Mouse (Mus musculus): ENCODE results near the gene Xpc.

Gene Xpc

DNA sequence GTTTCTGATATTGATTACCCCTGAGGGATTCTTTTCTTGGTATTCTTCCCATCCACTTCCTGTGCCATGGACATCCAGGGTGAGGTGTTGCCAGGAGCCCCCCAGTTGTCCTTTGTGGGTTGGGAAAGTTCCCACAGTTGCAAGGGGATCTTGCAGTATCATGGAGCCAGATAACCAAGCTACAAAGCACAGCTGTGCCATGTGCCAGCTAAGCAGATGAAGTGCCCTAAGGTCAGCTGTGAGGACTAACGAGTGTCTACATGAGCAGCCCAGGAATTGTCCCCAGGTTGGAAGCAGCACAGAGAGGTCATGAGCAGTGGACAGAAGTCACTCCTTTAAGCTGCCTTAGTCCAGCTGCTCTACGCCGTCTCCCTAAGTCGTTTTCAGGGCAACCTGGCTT lies 9.9 kb upstream of the Xpc start:
- DNase-seq (ENCODE audit: low read depth, low spot score) = no peak

GRCm38 (mm10) chr6:91522816-91523215 lies 7.1 kb upstream of the Xpc start:
- DNase-seq (ENCODE audit: low read depth, low spot score) = no peak

- no peak for DNase-seq (ENCODE audit: low read depth, low spot score)
Observed at GRCm38 (mm10) chr6:91518454-91519020, 2.8 kb upstream of the Xpc start.

DNA sequence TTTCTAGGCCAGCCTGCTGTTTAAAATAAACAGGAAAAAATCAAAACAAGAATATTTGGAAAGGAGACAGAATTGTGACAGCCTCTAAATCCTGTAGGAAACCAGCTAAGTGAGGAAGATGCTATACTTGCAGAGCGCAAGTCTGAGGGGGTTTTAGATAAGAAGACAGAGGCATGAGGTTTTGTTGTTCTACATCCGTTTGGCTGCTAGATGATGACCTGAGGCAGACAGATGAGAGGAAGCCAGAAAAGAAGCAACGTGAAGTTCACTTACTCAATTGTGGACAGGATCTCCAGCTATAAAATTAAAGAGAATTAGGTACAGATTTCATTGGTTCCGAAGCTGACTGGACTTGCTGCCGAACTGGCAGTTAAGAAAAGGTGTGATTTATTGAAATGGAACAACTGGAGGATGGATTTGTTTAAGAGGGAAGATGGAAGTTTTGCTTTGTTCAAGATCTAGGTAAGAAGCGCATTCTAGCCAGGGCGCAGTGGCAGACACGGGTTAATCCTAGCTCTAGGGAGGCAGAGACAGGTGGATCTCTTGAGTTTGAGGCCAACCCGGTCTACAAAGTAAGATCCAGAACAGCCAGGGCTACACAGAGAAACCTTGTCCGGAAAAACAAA lies 838 bp downstream of the Xpc start:
- DNase-seq (ENCODE audit: low read depth, low spot score) = peak; percentile 32

DNA sequence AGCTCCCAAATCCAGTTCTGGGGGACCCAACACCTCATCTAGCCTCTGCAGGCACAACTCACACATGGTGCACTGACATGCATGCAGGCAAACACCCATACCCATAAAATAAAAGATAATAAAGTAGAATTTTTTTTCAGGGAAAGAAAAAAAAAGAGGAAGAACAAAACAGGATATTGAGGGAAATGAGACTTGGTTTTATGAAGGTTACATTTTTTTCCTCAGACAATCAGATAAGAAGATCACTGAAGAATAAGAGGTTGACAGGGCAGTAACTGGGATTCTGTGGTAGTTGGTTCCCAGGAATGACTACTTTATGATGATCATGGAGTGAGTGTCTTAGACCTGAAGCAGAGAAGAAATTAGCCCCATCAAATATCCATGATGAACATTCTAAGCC lies 1.6 kb downstream of the Xpc start:
- DNase-seq (ENCODE audit: low read depth, low spot score) = no peak

GRCm38 (mm10) chr6:91510211-91510610 lies 5.5 kb downstream of the Xpc start:
- DNase-seq (ENCODE audit: low read depth, low spot score) = peak; percentile 34

- peak; percentile 64 for DNase-seq (ENCODE audit: low read depth, low spot score)
Observed at GRCm38 (mm10) chr6:91509326-91509725, 6.4 kb downstream of the Xpc start.

DNA sequence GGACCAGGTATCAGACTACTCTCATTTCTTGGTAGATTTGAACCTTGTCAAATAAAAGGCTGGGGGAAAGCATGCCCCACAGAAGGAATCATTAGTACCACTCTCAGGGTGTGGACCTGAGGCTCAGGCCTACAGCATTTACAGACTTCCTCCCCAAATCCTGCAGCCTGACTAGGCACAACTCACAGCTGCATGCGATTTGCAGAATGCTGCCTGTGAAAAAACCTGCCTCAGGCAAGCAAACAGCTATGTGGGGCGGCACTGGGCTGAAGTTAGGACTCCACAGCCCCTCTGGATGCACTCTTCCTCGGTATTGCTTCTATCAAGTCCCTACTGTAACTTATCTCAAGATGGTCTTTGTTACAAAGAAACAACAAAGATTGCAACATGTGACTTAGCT lies 7.6 kb downstream of the Xpc start:
- DNase-seq (ENCODE audit: low read depth, low spot score) = no peak

DNA sequence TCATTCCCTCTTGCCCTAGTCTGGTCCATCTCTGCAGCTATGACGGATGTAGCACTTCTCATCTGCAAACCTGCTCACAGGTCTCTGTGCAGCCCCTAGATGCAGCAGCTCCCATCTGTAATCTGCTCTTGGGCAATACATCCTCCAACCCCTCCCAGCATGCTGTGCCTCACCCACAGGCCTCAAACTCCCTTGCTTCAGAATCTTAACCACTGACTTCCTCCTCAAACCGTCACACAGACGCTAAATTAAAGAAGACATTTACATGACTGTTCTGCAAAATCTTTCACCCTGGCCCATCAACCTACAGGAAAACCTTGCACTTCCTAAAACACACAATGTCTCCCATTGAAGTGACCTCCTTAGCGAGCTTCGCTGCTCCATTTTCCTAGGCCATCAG lies 9.7 kb downstream of the Xpc start:
- DNase-seq (ENCODE audit: low read depth, low spot score) = peak; percentile 51

- DNase-seq (ENCODE audit: low read depth, low spot score) = no peak
Observed at GRCm38 (mm10) chr6:91503302-91503701, 12.4 kb downstream of the Xpc start.

- DNase-seq (ENCODE audit: low read depth, low spot score) = no peak
Observed at GRCm38 (mm10) chr6:91494526-91494925, 21.2 kb downstream of the Xpc start.

DNA sequence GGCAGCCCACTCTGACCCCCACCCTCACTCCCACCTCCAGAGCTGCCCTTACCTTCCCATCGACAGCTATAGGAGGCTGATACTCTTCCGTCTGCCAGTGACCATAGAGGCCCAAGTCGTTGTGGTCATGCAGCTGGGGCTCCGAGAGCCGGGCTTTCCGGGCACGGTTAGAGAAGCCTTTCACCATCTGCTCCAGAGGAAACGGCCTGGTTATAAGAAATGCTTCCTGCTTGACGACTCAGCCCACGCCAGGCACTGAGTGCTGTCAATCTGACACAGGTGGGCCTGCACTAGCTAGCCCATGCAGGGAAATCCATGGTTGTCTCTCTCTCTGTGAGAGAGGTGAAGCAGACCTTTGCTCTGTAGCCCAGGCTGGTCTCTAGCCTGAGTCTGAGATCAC lies 22.6 kb downstream of the Xpc start:
- DNase-seq (ENCODE audit: low read depth, low spot score) = no peak

DNA sequence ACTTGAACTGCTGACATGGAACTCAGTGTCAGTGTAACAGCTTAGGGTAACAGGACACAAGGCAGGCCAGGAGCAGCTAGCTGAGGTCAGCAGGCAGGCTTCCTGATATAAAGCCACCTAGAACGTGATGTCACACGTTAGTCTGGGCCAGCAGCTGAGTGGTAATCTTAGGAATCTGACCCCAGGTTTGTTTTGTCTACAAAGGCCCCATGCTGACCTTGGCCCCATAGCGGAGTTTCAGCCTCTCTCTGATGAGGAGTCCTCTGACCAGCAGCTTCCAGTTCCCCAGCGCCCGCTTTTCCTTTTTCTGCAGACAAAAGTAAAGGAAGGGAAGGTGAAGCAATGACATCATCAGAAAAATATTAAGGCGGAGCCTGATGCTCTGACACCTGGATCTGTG lies 24.7 kb downstream of the Xpc start:
- no peak for DNase-seq (ENCODE audit: low read depth, low spot score)

DNA sequence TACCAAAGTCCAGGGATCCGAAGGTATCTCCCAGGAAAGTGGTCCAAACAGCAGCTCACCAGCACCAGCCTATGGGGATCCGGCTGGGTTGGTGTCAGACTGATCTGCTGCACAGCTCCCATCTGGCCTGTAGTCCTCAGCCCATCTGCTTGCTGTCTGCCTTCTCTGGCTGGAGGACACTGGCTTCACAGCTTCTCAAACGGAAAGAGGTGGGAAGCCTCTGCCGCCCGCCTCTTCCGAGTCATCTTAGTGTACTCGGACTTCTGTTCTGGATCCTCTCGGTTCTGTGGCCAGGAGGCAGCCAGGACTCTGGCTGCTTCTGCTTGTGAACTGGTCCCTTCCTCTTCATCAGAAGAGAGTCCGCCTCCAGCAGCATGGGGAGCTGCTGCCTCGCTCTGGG lies 25.8 kb downstream of the Xpc start:
- no peak for DNase-seq (ENCODE audit: low read depth, low spot score)

DNA sequence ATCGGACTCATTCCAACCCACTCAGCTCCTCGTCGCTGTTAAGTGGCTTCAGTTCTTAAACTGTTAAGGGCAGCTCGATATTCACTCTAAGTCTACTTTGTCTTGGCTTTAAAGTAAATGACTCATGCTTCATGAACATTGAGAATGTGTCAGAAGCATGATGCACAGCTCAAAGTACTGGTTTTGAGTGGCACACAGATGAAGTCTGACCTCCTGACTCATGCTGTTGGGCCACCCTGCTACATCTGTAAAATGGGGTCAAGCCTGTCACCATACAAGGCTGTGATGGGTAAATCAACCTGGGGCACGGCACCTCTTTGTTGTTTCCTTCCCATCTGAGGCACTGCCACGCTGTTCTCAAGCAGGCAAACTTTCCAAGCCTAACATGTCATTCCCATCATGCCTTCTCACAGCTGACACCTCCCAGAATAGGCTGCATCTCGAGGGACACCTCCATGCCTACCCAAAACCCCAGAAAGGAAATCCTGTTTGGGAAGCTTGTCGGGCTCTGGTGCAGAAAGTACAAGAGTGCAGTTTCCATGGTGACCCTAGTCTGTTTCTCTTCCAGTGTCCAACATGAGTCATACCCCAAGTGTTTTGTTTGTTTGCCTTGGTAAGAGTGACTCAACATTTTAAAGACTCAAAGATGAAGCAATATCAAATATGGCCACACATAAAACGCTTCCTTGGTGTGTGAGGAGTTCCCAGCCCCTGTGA lies 27.0 kb downstream of the Xpc start:
- peak; percentile 23 for DNase-seq (ENCODE audit: low read depth, low spot score)

DNA sequence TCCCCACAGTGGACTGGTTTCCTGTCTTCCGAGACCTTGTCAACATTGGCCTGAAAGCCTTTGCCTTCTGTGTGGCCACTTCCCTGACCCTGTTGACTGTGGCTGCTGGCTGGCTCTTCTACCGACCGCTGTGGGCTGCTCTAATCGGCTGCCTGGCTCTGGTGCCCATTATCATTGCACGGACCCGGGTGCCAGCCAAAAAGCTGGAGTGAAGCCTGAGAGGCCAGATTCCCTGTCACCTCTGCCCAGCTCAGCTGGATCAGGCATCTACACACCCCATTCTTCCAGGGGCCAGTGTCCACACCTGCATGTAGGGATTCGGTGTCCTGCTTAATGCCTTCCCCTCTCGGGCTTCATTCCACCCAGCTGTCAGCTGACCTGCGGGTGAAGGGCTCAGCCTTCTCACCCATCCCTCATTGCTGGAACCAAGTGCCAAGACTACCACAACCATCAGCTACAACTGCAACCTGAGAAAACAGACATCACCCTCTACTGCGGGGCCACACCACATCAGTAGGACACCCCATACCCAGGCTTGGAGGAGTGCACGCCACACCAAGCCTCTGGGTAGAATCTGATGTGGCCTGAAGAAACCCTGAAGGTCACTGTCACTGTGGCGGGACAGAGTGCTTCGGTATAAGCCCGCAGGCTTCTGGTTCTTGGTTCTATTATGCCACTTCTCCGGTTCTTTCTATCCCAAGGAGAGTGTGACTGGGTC lies 28.8 kb downstream of the Xpc start:
- no peak for DNase-seq (ENCODE audit: low read depth, low spot score)

DNA sequence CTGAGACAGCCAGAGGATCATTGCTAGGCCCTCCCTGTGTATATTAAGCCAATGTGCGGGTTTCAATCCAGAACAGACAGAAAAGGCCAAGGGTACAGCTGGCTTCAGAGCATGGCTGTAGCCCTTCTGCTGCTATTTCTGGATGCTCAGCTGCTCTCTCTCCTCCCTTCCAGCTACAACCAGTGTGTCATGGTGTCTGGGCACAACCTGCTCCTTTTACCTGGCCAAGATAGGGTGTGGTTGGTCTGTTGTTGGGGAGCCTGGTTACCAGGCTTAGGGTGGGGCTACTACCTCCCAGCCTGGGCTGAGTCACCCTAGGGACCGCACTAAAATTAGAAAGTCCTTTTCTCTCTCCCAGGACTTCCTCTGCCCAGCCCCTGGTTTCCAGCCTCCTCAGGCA lies 32.3 kb downstream of the Xpc start:
- DNase-seq (ENCODE audit: low read depth, low spot score) = no peak

- no peak for DNase-seq (ENCODE audit: low read depth, low spot score)
Observed at GRCm38 (mm10) chr6:91476541-91476940, 39.1 kb downstream of the Xpc start.

DNA sequence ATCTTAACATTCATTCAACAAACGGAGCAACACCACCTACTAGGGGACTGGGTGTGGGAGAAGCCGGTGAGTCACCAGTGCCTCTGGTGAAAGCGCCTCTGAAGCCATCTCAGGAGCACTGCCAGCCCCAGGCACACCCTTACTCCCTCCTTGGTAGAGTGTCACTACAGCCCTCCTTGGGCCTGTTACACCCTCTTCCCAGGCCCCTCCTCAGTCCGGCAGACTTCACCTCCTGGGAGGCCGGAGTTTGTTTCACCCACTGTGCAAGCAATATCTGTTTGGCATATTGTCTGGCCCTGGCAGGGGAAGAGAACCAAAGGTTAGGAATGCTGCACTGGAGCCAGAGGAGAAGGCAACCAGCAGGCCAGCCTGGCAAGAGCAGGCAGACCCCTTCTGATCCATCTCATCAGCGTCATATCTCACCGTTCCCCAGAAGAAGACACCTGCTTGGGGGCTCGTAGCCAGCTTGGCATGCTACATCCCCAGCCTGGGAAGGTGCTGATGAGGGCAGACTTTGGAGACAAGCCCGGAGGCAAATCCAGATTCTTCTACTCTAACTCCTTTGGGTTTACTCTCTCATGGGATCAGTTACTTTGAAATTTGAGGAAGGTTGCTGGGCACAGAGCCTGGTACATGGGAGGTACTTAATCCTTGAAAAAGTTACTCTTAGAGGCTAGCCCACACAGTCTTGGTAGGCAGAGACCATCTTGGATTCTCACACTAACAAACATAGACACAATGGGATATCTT lies 41.1 kb downstream of the Xpc start:
- DNase-seq (ENCODE audit: low read depth, low spot score) = no peak

GRCm38 (mm10) chr6:91473805-91474440 lies 41.8 kb downstream of the Xpc start:
- DNase-seq (ENCODE audit: low read depth, low spot score) = no peak
